Mouse (Mus musculus): ENCODE results near the gene Ankrd27.

Gene Ankrd27

DNA sequence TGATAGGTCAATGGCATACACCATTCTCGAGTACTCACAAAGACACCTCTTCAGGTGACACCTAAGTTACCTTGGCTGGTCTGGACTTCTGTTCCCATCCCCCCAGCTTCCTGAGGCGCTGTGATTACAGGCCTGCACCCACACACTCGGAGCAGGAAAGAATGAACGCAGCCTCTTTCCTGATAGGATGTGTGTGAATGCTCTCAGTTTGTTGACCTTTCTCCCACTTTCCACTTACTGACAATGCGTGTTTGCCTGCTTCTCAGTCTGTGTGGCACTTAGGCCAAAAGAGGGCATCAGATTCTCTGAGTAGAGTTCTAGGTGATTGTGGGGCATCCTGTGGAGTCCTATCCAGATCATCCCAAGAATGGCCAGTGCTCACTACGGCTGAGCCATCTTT is 54.0 kb downstream of the Ankrd27 start:
- no peak for DNase-seq (ENCODE audit: low spot score in 2 of 2)

GRCm38 (mm10) chr7:35646317-35647081 is 60.5 kb downstream of the Ankrd27 start:
- peak in 1 of 2 experiments; percentile 50 for DNase-seq (ENCODE audit: low spot score in 2 of 2)

DNA sequence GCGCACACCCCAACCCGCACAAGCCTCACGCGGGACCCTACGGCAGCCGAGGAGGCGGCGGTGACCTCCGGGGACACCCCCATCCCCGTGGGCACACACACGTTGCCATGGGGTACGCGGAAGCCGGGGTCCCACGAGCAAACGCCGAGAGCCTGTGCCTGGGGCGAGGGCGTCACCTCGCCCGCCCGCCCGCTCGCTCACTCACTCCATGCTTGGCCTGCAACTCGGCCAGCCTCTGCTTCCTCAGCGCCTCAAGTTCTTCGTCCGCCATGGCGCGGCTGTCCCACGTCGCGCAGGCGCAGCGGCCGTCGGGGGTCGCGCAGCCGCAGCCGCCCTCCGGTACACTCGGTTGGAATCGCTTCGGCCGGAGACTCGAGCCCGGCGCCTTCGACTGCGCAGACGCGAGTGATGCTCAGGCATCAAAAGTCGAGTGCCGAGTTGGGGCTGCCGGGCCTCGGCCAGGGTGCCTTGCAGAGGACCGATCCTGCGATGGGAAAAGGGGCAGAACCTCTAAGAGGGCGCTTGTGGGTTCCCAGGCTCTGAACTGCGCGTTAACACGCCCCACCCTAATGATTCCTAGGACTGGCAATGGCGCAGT is 61.2 kb downstream of the Ankrd27 start, which contains the start of gene Pdcd5:
Gene Pdcd5 (minus strand): TSS at position 421 of the 598 bp plus-strand sequence.
- DNase-seq (ENCODE audit: low spot score in 2 of 2): peak; percentile 98

GRCm38 (mm10) chr7:35648239-35649069 is 62.4 kb downstream of the Ankrd27 start:
- DNase-seq (ENCODE audit: low spot score in 2 of 2): no peak

- no peak for DNase-seq (ENCODE audit: low spot score in 2 of 2)
Observed at GRCm38 (mm10) chr7:35649071-35649470, 63.0 kb downstream of the Ankrd27 start.

DNA sequence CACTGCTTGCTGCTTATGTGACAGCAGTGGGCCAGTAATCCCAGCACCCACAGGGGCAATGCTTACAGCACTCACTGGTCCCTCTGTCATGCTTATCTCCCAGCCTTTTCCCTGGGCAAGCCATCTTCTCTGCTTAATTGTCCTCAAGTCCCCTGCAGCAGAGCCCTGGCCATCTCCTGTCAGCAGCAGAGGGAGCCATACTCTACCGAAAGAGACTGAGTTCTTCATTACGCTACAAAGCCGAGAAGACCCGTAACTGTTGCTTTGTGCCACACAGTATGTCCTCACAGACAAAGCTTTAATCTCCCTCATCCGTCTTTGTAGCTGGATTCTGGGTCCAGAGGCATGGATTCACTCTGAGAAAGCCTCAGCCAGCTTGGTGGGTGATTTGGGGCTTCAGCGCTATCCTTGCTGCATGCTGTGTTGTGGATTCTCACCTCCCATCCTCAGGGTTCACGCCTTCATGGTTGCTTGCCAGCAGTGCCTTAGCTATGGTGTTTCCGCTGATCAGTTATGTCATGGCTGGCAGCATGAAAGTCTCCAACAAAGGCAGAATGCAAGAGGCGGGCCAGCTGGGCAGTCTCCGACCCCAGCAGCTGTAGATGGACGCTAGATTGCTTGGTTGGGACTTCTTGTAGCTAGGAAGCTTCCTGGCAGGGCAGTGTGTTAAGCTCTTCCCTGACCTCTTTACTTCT is 64.8 kb downstream of the Ankrd27 start:
- peak; percentile 76 to 77 for DNase-seq (ENCODE audit: low spot score in 2 of 2)

DNA sequence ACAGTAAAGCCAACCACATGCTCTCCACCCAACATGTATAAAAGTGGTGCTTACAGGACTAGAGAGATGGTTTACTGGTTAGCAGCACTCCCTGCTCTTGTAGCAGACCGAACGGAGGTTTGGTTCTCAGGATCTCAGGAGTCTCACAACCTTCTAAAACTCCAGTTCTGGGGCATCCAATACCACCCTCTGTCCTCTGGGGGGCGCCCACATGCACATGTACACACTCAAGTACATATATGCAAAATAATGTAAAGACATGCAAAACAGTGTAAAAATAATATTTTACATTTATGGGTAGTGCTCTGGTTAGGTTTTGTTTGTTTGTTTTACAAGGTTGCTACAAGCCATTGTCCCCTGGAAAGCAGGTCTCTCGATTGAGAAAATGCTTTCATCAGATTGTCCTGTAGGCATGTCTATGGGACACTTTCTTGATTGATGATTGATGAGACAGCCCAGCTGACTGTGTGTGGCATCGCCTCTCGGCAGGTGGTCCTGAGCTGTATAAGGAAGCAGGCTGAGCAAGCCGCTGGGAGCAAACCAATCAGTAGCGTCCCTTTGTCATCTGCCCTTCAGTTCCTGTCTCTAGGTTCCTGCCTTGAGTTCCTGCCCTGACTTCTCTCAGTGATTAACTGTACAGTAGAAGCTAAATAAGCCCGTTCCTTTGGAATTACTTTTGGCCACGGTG is 65.7 kb downstream of the Ankrd27 start:
- no peak for DNase-seq (ENCODE audit: low spot score in 2 of 2)

- no peak for DNase-seq (ENCODE audit: low spot score in 2 of 2)
Observed at GRCm38 (mm10) chr7:35657829-35658228, 71.8 kb downstream of the Ankrd27 start.

GRCm38 (mm10) chr7:35659173-35659572 is 73.1 kb downstream of the Ankrd27 start:
- no peak for DNase-seq (ENCODE audit: low spot score in 2 of 2)

- DNase-seq (ENCODE audit: low spot score in 2 of 2): no peak
Observed at GRCm38 (mm10) chr7:35663790-35664376, 77.8 kb downstream of the Ankrd27 start.

DNA sequence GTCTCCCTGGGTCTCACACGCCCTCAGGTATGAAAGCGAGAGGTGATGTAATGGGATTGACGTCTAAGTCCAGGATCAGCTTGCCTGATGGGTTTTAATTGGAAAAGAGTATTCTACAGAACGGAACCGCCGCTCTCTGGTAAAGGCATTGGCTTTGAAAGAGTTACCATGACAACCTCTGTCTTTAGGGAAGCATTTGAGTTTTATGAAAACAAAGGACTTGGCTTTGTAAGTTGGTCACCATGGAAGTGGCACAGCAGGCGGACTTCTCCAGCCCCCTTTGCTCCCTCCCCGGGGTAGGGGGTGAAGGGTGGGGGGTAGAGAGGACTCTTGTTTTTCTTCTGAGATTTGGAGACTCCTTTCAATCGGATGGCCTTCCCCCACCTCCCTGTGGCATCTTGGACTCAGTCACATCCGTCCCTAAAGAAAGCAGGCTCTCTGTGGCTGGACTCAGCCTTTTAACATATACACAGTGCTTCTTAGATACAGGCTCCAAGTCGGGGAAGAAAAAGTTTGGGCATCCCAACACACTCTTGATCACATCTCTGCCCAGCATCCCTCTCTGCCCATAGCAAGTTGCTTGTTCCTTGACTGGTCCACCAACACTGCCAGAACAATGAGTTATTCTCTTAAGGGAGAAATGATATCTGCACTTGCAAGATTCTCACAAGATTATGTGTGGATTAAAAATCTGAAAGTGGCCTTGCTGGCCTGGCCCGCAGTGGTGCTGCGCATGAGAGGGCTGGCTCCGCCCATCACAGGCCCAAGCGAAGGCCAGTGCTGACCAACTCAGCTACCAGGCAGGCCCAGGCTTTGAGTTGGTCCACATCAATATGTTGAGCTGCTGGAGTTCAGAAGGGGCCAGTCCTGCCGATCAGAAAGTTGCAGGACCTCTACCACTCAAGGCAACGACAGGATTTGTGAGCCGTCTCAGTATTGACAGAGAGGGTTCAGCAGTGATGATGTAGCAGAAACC is 82.3 kb downstream of the Ankrd27 start:
- DNase-seq (ENCODE audit: low spot score in 2 of 2): peak; percentile 50 to 51

- no peak for DNase-seq (ENCODE audit: low spot score in 2 of 2)
Observed at GRCm38 (mm10) chr7:35678976-35679375, 92.9 kb downstream of the Ankrd27 start.

GRCm38 (mm10) chr7:35681559-35681958 is 95.5 kb downstream of the Ankrd27 start:
- no peak for DNase-seq (ENCODE audit: low spot score in 2 of 2)

- no peak for DNase-seq (ENCODE audit: low spot score in 2 of 2)
Observed at GRCm38 (mm10) chr7:35683409-35684122, 97.5 kb downstream of the Ankrd27 start.

DNA sequence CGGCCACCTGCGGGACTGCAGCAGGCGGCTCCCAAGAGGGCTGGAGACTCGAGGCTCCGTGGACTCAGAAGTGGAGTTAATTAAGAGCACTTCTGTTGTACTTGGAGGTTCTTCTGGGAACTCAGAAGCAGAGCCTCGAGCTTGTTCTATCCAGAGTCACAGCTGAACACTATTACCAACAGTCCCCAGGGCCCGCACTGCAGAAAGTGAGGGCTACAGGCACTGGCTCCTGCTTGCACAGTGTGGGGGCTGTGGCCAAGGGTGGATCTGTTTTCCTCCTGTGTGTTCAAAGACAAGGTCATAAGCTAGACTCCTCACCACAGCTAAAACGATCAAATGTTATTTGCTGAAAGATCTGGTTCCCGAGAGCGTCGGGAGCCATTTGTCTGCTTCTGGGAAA is 100.2 kb downstream of the Ankrd27 start:
- DNase-seq (ENCODE audit: low spot score in 2 of 2): no peak

- DNase-seq (ENCODE audit: low spot score in 2 of 2): peak in 1 of 2 experiments; percentile 72
Observed at GRCm38 (mm10) chr7:35686756-35687155, 100.7 kb downstream of the Ankrd27 start.

- no peak for DNase-seq (ENCODE audit: low spot score in 2 of 2)
Observed at GRCm38 (mm10) chr7:35687229-35687628, 101.2 kb downstream of the Ankrd27 start.

DNA sequence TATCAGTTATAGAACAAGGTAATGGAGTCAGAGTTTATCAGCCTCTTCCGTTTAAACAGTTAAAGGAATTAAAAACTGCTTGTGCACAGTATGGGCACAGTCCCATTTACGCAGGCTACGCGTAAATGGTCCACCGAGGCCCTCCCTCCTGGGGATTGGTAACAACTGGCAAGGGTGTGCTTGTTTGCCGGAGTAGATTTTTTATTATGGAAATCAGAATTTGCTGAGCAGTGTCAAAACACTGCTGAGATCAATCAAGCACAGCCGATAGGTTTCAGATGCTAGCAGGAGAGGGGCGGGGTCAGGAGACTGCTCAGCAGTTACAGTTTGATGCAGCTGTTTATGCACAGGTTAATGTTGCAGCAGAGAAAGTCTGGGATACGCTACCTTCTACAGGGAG is 102.2 kb downstream of the Ankrd27 start:
- DNase-seq (ENCODE audit: low spot score in 2 of 2): no peak
